Mouse (Mus musculus): ENCODE data around the gene Ypel2.
A peak's percentile ranks its signal among the peaks of the same experiment; 100 is the strongest.

Ypel2 gene

GRCm38 (mm10) chr11:86961510-86962303, 31.8 kb downstream of the Ypel2 start:
- peak; percentile 81 for DNase-seq (ENCODE audit: low spot score)

- no peak for DNase-seq (ENCODE audit: low spot score)
These were observed 33.2 kb downstream of the Ypel2 start for GRCm38 (mm10) chr11:86960331-86960730.

GRCm38 (mm10) chr11:86958721-86959675, 34.5 kb downstream of the Ypel2 start:
- no peak for DNase-seq (ENCODE audit: low spot score)

GRCm38 (mm10) chr11:86958182-86958581, 35.3 kb downstream of the Ypel2 start:
- DNase-seq (ENCODE audit: low spot score): no peak

- no peak for DNase-seq (ENCODE audit: low spot score)
These were observed 37.1 kb downstream of the Ypel2 start for GRCm38 (mm10) chr11:86956363-86956762.

- DNase-seq (ENCODE audit: low spot score): no peak
These were observed 38.8 kb downstream of the Ypel2 start for GRCm38 (mm10) chr11:86954616-86955270.

- no peak for DNase-seq (ENCODE audit: low spot score)
These were observed 40.4 kb downstream of the Ypel2 start for GRCm38 (mm10) chr11:86953096-86953495.

- DNase-seq (ENCODE audit: low spot score): no peak
These were observed 40.8 kb downstream of the Ypel2 start for GRCm38 (mm10) chr11:86952659-86953058.

GRCm38 (mm10) chr11:86951672-86952071, 41.8 kb downstream of the Ypel2 start:
- DNase-seq (ENCODE audit: low spot score): no peak

GRCm38 (mm10) chr11:86950491-86950890, 43.0 kb downstream of the Ypel2 start:
- no peak for DNase-seq (ENCODE audit: low spot score)

GRCm38 (mm10) chr11:86949951-86950441, 43.5 kb downstream of the Ypel2 start:
- DNase-seq (ENCODE audit: low spot score): peak; percentile 68

GRCm38 (mm10) chr11:86946644-86947195, 46.8 kb downstream of the Ypel2 start:
- DNase-seq (ENCODE audit: low spot score): no peak

- DNase-seq (ENCODE audit: low spot score): no peak
These were observed 47.6 kb downstream of the Ypel2 start for GRCm38 (mm10) chr11:86945933-86946332.

GRCm38 (mm10) chr11:86945058-86945457, 48.4 kb downstream of the Ypel2 start:
- no peak for DNase-seq (ENCODE audit: low spot score)

- no peak for DNase-seq (ENCODE audit: low spot score)
These were observed 49.0 kb downstream of the Ypel2 start for GRCm38 (mm10) chr11:86944539-86944938.

- no peak for DNase-seq (ENCODE audit: low spot score)
These were observed 51.6 kb downstream of the Ypel2 start for GRCm38 (mm10) chr11:86941904-86942303.

GRCm38 (mm10) chr11:86939503-86939902, 54.0 kb downstream of the Ypel2 start:
- no peak for DNase-seq (ENCODE audit: low spot score)

- DNase-seq (ENCODE audit: low spot score): no peak
These were observed 55.0 kb downstream of the Ypel2 start for GRCm38 (mm10) chr11:86938551-86938950.

GRCm38 (mm10) chr11:86938108-86938507, 55.4 kb downstream of the Ypel2 start:
- no peak for DNase-seq (ENCODE audit: low spot score)

GRCm38 (mm10) chr11:86936938-86937337, 56.6 kb downstream of the Ypel2 start:
- no peak for DNase-seq (ENCODE audit: low spot score)

GRCm38 (mm10) chr11:86934895-86935294, 58.6 kb downstream of the Ypel2 start:
- DNase-seq (ENCODE audit: low spot score): no peak

- no peak for DNase-seq (ENCODE audit: low spot score)
These were observed 61.3 kb downstream of the Ypel2 start for GRCm38 (mm10) chr11:86932201-86932600.

Measured in ovary, postnatal 36 days (tissue).